Mouse (Mus musculus): Measurements from ENCODE around the gene Rbm20. TPM values are rescaled to one million over a fixed set of nuclear protein-coding genes. Genes with fewer than 3 reads are reported as not detected.

Rbm20 gene
- polyA plus RNA-seq, 1 experiment from 2014 or later: 0.88 TPM

GRCm38 (mm10) chr19:53740750-53741380, 63.8 kb downstream of the Rbm20 start:
- Histone ChIP-seq H3K36me3 (ENCODE audit: control insufficient read depth, insufficient read depth, low read length) (no peaks in the 10 kb centered on the region), H3K4me3 (ENCODE audit: low read length) (no peak overlapping the region), H3K9me3 (ENCODE audit: control insufficient read depth, low read length) (no peaks in the 10 kb centered on the region), H3K4me1 (ENCODE audit: control insufficient read depth, insufficient read depth, low read depth, low read length) (no peaks in the 10 kb centered on the region), H3K27ac (ENCODE audit: low read depth, low read length) (no peak overlapping the region), H3K27me3 (replicated peaks; ENCODE audit: control insufficient read depth, insufficient read depth, low read length) (no peaks in the 10 kb centered on the region), H3K9ac (ENCODE audit: low read depth, low read length) (no peak overlapping the region), H3K4me2 (ENCODE audit: low read length) (no peak overlapping the region)
- 79% methylated on average over 1 of the region's 1 CpGs for WGBS
- ATAC-seq: no peak

- ATAC-seq: no peak
- 67% methylated on average over 3 of the region's 3 CpGs for WGBS
- H3K27me3 ChIP-seq (replicated peaks; ENCODE audit: control insufficient read depth, insufficient read depth, low read length): no peaks in the 10 kb centered on the region
- no peak overlapping the region for H3K4me2 ChIP-seq (ENCODE audit: low read length)
- no peak overlapping the region for H3K9ac ChIP-seq (ENCODE audit: low read depth, low read length)
- H3K27ac ChIP-seq (ENCODE audit: low read depth, low read length): no peak overlapping the region
- H3K36me3 ChIP-seq (ENCODE audit: control insufficient read depth, insufficient read depth, low read length): no peaks in the 10 kb centered on the region
- no peaks in the 10 kb centered on the region for H3K9me3 ChIP-seq (ENCODE audit: control insufficient read depth, low read length)
- H3K4me1 ChIP-seq (ENCODE audit: control insufficient read depth, insufficient read depth, low read depth, low read length): no peaks in the 10 kb centered on the region
- H3K4me3 ChIP-seq (ENCODE audit: low read length): no peak overlapping the region
These were observed 64.8 kb downstream of the Rbm20 start for GRCm38 (mm10) chr19:53741902-53742301.

GRCm38 (mm10) chr19:53745354-53745753, 68.2 kb downstream of the Rbm20 start:
- Histone ChIP-seq H3K27ac (ENCODE audit: low read depth, low read length) (no peak overlapping the region), H3K4me3 (ENCODE audit: low read length) (no peak overlapping the region), H3K9me3 (ENCODE audit: control insufficient read depth, low read length) (no peaks in the 10 kb centered on the region), H3K4me2 (ENCODE audit: low read length) (no peak overlapping the region), H3K4me1 (ENCODE audit: control insufficient read depth, insufficient read depth, low read depth, low read length) (no peaks in the 10 kb centered on the region), H3K9ac (ENCODE audit: low read depth, low read length) (no peak overlapping the region), H3K36me3 (ENCODE audit: control insufficient read depth, insufficient read depth, low read length) (no peaks in the 10 kb centered on the region), H3K27me3 (replicated peaks; ENCODE audit: control insufficient read depth, insufficient read depth, low read length) (no peaks in the 10 kb centered on the region)
- 81% methylated on average over 3 of the region's 3 CpGs for WGBS
- ATAC-seq: no peak

GRCm38 (mm10) chr19:53746116-53746515, 69.0 kb downstream of the Rbm20 start:
- no peak overlapping the region for H3K4me3 ChIP-seq (ENCODE audit: low read length)
- ATAC-seq: no peak
- no peaks in the 10 kb centered on the region for H3K4me1 ChIP-seq (ENCODE audit: control insufficient read depth, insufficient read depth, low read depth, low read length)
- no peaks in the 10 kb centered on the region for H3K36me3 ChIP-seq (ENCODE audit: control insufficient read depth, insufficient read depth, low read length)
- H3K9me3 ChIP-seq (ENCODE audit: control insufficient read depth, low read length): no peaks in the 10 kb centered on the region
- 79% methylated on average over 9 of the region's 9 CpGs for WGBS
- H3K9ac ChIP-seq (ENCODE audit: low read depth, low read length): no peak overlapping the region
- H3K27me3 ChIP-seq (replicated peaks; ENCODE audit: control insufficient read depth, insufficient read depth, low read length): no peaks in the 10 kb centered on the region
- H3K4me2 ChIP-seq (ENCODE audit: low read length): no peak overlapping the region
- H3K27ac ChIP-seq (ENCODE audit: low read depth, low read length): no peak overlapping the region

- Histone ChIP-seq H3K4me1 (ENCODE audit: control insufficient read depth, insufficient read depth, low read depth, low read length) (no peaks in the 10 kb centered on the region), H3K9ac (ENCODE audit: low read depth, low read length) (no peak overlapping the region), H3K4me3 (ENCODE audit: low read length) (no peak overlapping the region), H3K9me3 (ENCODE audit: control insufficient read depth, low read length) (no peaks in the 10 kb centered on the region), H3K27me3 (replicated peaks; ENCODE audit: control insufficient read depth, insufficient read depth, low read length) (no peaks in the 10 kb centered on the region), H3K27ac (ENCODE audit: low read depth, low read length) (no peak overlapping the region), H3K36me3 (ENCODE audit: control insufficient read depth, insufficient read depth, low read length) (no peaks in the 10 kb centered on the region), H3K4me2 (ENCODE audit: low read length) (no peak overlapping the region)
- ATAC-seq: no peak
- WGBS: 87% methylated on average over 13 of the region's 13 CpGs
These were observed 71.2 kb downstream of the Rbm20 start for GRCm38 (mm10) chr19:53748236-53748775.

GRCm38 (mm10) chr19:53749326-53749725, 72.2 kb downstream of the Rbm20 start:
- Histone ChIP-seq H3K4me2 (ENCODE audit: low read length) (no peak overlapping the region), H3K27ac (ENCODE audit: low read depth, low read length) (no peak overlapping the region), H3K9ac (ENCODE audit: low read depth, low read length) (no peak overlapping the region), H3K4me3 (ENCODE audit: low read length) (no peak overlapping the region), H3K27me3 (replicated peaks; ENCODE audit: control insufficient read depth, insufficient read depth, low read length) (no peaks in the 10 kb centered on the region), H3K36me3 (ENCODE audit: control insufficient read depth, insufficient read depth, low read length) (no peaks in the 10 kb centered on the region), H3K9me3 (ENCODE audit: control insufficient read depth, low read length) (no peaks in the 10 kb centered on the region), H3K4me1 (ENCODE audit: control insufficient read depth, insufficient read depth, low read depth, low read length) (no peaks in the 10 kb centered on the region)
- 96% methylated on average over 8 of the region's 8 CpGs for WGBS
- no peak for ATAC-seq

GRCm38 (mm10) chr19:53751420-53752185, 74.5 kb downstream of the Rbm20 start:
- ATAC-seq: no peak
- Histone ChIP-seq H3K9me3 (ENCODE audit: control insufficient read depth, low read length) (no peaks in the 10 kb centered on the region), H3K9ac (ENCODE audit: low read depth, low read length) (no peak overlapping the region), H3K36me3 (ENCODE audit: control insufficient read depth, insufficient read depth, low read length) (no peaks in the 10 kb centered on the region), H3K4me3 (ENCODE audit: low read length) (no peak overlapping the region), H3K4me1 (ENCODE audit: control insufficient read depth, insufficient read depth, low read depth, low read length) (no peaks in the 10 kb centered on the region), H3K27me3 (replicated peaks; ENCODE audit: control insufficient read depth, insufficient read depth, low read length) (no peaks in the 10 kb centered on the region), H3K4me2 (ENCODE audit: low read length) (no peak overlapping the region), H3K27ac (ENCODE audit: low read depth, low read length) (no peak overlapping the region)
- WGBS: 77% methylated on average over 22 of the region's 22 CpGs

GRCm38 (mm10) chr19:53752993-53753392, 75.9 kb downstream of the Rbm20 start:
- H3K9ac ChIP-seq (ENCODE audit: low read depth, low read length): no peak overlapping the region
- ATAC-seq: no peak
- no peak overlapping the region for H3K27ac ChIP-seq (ENCODE audit: low read depth, low read length)
- no peaks in the 10 kb centered on the region for H3K9me3 ChIP-seq (ENCODE audit: control insufficient read depth, low read length)
- 57% methylated on average over 7 of the region's 7 CpGs for whole genome bisulfite sequencing
- H3K4me2 ChIP-seq (ENCODE audit: low read length): no peak overlapping the region
- H3K27me3 ChIP-seq (replicated peaks; ENCODE audit: control insufficient read depth, insufficient read depth, low read length): no peaks in the 10 kb centered on the region
- H3K36me3 ChIP-seq (ENCODE audit: control insufficient read depth, insufficient read depth, low read length): no peaks in the 10 kb centered on the region
- H3K4me1 ChIP-seq (ENCODE audit: control insufficient read depth, insufficient read depth, low read depth, low read length): no peaks in the 10 kb centered on the region
- no peak overlapping the region for H3K4me3 ChIP-seq (ENCODE audit: low read length)

GRCm38 (mm10) chr19:53754421-53754830, 77.3 kb downstream of the Rbm20 start:
- H3K4me2 ChIP-seq (ENCODE audit: low read length): no peak overlapping the region
- no peak for ATAC-seq
- no peaks in the 10 kb centered on the region for H3K9me3 ChIP-seq (ENCODE audit: control insufficient read depth, low read length)
- WGBS: 67% methylated on average over 3 of the region's 7 CpGs
- H3K4me1 ChIP-seq (ENCODE audit: control insufficient read depth, insufficient read depth, low read depth, low read length): no peaks in the 10 kb centered on the region
- no peak overlapping the region for H3K9ac ChIP-seq (ENCODE audit: low read depth, low read length)
- H3K27ac ChIP-seq (ENCODE audit: low read depth, low read length): no peak overlapping the region
- H3K36me3 ChIP-seq (ENCODE audit: control insufficient read depth, insufficient read depth, low read length): no peaks in the 10 kb centered on the region
- H3K27me3 ChIP-seq (replicated peaks; ENCODE audit: control insufficient read depth, insufficient read depth, low read length): no peaks in the 10 kb centered on the region
- no peak overlapping the region for H3K4me3 ChIP-seq (ENCODE audit: low read length)
